Mouse (Mus musculus) heart, adult 2 months (tissue): ENCODE results near the gene Ccdc91.

Experiments used
- EP300 ChIP-seq: fragments of 200-500 bp; IDR thresholded peaks from 2 replicates; pipeline ENCODE4 v1.6.1; 2011; ENCODE audit warnings: low read depth, low read length, control low read depth; ENCODE audit not compliant: insufficient read depth
- POLR2A ChIP-seq: fragments of 200-500 bp; IDR thresholded peaks from 2 replicates; pipeline ENCODE4 v1.6.1; 2011; ENCODE audit warnings: mild to moderate bottlenecking, low read depth, low read length, control low read depth; ENCODE audit not compliant: insufficient read depth

GRCm38 (mm10) chr6:147676214-147676613, 200.6 kb downstream of the Ccdc91 start:
- TF ChIP-seq POLR2A (no peak), EP300 (no peak)
